Mouse (Mus musculus): Measurements from ENCODE around the gene BB287469.
"Not testable (repeated sequence)": the region's sequence is repeated elsewhere in the genome, so short reads cannot be mapped to it uniquely, and the experiment has no call there.

Gene BB287469

DNA sequence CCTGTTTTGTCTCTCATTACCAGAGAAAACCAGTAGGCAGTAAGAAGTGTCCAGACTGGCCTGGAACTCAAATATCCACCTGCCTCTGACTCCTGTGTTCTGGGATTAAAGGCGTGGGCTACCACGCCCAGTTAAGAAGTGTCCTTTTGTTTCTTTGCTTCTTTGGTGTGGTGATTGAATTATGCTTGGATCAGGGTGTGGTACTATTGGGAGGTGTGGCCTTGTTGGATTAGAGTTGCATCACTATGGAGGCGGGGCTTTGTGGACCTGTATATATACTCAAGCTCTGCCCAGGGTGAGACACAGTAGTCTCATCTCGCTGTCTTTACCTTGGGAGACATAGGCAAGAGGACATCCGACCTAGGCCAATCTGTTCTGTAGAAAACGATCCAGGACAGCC is at the start of gene BB287469:
BB287469 (plus strand) TSS at position 301 of the 400 bp plus-strand sequence.
- DNase-seq (ENCODE audit: low read depth, low spot score): not testable (repeated sequence)

DNA sequence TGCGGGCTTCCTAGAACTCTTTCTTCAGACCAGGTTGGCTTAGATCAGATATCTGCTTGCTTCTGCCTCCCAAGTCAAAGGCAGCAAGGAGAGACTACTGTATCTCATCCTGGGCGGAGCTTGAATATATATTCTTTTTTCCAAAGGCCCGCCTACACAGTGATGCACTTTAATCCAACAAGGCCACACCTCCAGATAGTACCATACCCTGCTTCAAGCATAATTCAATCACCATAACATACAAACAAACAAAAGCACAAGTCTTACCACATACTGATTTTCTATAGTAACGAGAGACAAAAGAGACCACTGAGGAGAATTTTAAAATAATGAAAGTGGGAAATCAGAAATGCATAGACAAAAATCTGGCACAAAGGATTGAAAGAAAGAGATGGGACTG is 40.7 kb upstream of the BB287469 start, which contains the start of gene Gm21319:
Gm21319 (minus strand) TSS at position 101 of the 400 bp plus-strand sequence.
- not testable (repeated sequence) for DNase-seq (ENCODE audit: low read depth, low spot score)

DNA sequence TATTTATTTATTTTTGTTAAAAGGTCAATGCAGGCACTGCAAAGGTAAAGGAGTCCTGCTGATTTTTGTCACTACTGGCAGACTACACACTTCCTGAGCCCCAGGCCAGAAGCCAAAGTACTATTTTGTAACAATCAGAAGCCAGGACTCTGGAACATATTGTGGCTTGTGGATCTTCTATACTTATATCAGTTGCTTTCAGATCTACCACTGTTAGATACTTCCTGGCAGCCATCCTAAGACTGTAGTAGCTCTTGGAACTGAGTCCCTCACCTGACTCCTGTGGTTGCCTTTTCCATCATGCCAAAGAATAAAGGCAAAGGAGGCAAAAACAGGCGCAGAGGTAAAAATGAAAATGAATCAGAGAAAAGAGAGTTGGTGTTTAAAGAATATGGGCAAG is 21.2 kb upstream of the BB287469 start, which contains the start of gene Gm21936:
Gm21936 (plus strand) TSS at position 301 of the 400 bp plus-strand sequence.
- not testable (repeated sequence) for DNase-seq (ENCODE audit: low read depth, low spot score)

DNA sequence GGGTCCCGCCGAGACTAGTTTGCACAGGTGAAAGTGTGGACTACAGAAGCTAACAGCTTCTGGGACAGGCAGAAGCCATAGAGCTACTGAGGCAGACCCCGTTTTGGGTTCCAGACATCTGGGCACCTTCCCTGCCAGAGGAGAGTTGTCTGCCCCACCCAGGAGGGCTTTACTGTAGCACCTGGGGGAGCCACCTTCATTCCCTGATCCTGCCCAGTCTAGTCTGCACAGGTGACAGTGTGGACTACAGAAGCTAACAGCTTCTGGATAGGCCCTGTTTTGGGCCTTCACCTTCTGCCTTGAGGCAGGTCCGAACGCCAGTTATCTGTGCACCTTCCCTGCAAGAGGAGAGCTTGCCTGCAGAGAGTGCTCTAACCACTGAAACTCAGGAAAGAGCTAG is 18.4 kb upstream of the BB287469 start:
- not testable (repeated sequence) for DNase-seq (ENCODE audit: low read depth, low spot score)

DNA sequence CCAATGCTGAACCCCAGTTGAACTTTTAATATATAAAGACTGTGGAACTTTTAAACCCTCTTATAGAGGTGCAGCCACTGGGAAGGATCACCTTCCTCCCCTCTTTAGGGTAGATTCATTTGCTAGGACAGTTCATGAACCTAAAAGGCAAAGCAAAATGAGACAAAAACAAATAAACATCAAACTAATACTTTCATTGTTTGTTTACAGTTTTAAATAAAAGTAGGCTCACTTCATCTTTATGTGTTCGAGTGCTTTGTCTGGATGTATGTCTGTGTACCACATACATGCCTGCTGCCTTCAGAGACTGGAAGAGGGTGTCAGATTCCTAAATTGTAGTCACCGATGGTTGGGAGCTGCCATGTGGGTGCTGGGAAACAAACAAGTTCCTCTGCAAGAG is 25.9 kb downstream of the BB287469 start, which contains the start of gene Gm2001:
Gm2001 (minus strand) TSS at position 101 of the 400 bp plus-strand sequence.
- DNase-seq (ENCODE audit: low read depth, low spot score): not testable (repeated sequence)

DNA sequence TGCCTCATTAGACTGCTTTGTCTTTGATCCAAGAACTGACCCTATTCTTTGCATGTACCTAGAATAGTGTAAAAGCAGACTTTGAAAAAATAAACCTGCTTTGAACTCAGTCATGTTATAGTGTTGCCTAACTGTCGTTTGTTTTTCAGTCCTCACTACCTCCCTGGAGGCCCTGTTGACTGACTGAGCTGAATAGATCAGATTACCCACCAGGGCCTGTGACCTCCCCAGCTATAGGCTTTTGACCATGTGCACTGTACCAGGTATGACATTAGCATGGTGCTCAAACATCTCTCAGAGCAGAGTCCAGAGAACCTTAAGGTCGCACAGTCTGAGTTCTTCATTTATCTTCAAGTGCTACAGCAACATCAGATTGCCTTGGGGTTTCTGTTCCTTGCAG is 34.3 kb downstream of the BB287469 start:
- not testable (repeated sequence) for DNase-seq (ENCODE audit: low read depth, low spot score)

DNA sequence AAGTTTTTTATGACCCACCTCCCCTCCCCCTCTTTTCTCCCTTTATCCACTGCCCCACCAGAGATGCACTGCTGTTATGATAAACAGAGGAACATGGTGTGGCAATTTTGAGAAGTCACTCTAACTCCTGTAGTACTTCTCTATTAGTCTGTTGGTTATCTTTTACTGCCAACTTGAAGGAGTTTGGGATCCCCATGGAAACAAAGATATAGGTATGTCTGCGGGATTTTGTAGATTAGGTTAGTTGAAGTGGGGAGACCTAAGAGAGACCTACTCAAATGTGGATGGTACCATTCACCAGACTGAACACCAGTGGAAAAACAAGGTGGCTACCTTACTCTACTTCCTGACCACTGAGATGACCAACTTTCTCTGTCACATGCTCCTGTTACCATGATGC is 39.7 kb downstream of the BB287469 start:
- not testable (repeated sequence) for DNase-seq (ENCODE audit: low read depth, low spot score)

DNA sequence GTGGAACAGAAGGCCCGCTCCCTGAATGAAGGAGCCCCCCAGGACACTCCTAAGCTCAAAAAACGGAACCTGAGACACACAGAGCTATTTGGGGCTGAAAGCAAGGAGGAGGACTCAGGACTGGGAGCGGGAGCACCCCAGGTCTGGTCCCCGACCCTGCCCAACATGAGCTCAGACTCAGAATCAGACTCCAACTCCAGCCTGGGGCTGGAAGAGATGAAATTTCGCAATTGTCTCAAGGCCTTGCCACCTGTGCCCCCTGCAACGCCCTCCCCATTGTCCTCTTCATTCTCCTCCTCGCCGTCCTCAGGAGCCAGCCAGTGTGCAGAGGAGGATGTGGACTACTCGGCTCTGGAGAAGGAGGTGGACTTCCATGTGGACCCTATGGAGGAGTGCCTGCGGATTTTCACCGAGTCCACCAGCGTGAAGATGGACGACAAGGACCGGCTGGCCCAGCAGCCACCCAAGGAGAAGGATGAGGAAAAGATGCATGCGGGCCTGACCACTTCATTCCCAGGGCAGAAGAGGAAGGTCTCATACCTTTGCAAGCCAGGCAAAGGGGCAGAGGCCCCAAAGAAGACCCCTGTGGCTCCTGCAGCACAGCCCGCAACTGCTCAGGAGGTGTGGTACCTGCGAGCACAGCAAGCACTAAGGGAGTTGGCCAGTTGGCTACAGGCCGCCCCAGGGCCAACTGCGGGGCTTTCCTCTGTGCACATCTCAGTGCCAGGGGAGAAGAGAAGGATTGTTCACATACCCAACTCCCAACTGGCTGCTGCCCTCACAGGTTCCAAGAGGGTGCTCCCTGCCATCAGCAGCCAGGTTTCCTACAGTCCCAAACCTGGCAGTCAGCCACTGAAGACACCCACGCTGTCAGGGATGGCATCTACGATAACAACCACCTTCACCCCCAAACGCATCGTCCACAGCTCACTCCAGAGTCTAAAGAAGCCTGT is 45.6 kb downstream of the BB287469 start:
- not testable (repeated sequence) for DNase-seq (ENCODE audit: low read depth, low spot score)

DNA sequence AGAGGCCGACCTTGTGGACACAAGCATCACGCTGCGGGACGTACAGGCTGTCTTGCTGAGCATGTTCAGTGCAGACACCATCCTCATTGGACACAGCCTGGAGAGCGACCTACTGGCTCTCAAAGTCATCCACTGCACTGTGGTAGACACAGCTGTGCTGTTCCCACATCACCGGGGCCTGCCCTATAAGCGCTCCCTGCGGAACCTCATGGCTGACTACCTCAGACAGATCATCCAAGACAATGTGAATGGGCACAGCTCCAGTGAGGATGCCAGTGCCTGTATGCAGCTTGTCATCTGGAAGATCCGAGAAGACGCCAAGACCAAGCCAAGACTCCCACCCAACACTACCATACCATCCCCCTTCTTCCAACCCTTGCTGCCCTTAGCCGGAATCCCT is 47.3 kb downstream of the BB287469 start:
- DNase-seq (ENCODE audit: low read depth, low spot score): not testable (repeated sequence)

DNA sequence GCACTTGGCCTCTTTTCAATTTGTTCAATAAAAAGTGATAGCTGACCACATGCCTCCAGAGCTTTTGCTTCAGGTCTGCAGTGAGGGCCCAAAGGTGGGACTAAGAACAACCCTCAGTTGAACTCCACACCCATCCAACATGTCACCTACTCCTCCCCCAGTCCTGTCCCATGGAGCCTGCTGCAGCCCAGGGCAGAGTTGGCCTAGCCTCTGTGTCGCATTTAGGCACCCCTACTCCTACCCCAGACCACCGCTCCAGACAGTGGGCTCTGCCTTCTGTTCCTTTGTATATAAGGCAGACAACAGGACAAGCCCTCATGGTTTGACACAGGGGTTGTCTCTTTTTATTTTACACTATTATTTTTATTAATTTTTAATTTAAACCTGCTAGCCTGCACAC is 47.7 kb downstream of the BB287469 start:
- not testable (repeated sequence) for DNase-seq (ENCODE audit: low read depth, low spot score)

Data from A20 (cell line).